Mouse (Mus musculus): ENCODE data around the gene Prr29.
"Not testable (repeated sequence)": the region's sequence is repeated elsewhere in the genome, so short reads cannot be mapped to it uniquely, and the experiment has no call there.

Gene Prr29

DNA sequence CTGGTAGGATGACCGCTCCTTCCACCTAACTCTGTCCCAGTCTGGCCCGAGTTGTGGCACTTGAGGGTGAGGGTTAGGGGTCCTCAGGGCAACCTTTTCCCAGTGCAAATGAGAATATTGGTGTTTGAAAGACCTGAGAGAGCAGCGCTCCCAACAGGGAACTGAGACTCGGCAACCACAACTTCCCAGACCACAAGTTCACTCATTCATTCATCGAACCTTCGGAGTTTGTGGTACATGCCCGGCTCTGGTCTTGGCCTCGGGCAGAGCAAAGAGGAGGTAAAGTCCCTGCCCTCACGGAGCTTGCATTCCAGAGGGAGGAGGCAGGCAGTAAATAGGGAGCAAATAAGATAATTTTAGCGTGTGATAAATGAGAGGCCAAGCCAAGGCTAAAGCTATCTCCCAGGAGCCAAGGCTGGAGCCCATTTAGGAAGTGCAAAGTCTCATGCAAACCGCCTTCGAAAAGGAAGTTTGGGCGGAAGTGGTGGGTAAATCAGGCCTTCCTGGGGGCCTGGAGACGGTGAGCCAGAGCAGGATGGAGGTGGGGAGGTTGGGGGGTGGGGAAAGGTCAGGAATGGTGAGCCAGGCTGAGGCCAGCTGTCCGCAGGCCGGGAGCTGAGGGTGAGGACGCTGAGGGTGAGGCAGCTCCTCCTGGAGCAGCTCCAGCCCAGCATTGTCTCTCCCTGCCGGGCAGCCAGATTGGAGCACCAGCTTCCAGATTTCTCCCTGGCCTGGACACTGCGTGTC lies 9.7 kb upstream of the Prr29 start:
- DNase-seq (ENCODE audit: low spot score) = no peak

DNA sequence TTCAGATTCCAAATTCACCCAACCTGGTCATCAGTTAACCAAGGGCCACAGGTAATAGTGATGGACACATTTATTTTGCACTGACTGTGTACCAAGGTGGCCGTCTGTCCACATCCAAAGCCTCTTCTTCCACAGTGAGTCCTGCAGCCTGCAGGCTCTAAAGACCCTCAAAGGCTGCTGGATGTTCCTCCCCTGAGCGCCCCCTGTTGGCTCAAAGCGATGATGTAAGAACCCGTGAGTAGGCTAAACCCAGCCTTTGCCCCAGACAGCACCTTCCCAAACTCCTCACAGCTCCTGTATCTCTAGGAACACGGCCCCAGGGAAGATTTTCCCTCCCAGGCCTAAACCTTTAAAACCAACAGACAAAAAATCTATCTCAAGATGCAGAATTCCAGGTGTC lies 5.9 kb upstream of the Prr29 start:
- no peak for DNase-seq (ENCODE audit: low spot score)

DNA sequence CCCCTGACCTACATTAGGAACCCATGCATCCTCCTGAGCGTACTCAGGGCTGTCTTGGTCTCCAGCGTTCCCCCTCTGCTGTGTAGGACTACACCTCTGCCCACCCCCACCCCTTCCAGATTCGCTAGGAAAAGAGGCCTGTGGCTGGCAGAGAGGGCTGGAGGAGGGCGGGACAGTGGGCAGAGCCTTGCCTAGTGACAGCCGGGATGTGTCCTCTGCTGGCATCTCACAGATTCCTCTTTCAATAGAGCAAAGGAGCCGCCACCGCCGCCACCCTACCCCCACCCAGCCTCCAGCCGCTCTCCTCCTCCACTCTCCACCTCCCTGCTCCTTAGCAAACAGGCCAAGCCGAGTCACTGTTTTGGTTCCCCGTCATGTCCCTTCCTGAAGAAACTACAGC lies 560 bp upstream of the Prr29 start:
- DNase-seq (ENCODE audit: low spot score) = no peak

GRCm38 (mm10) chr11:106366316-106366715 lies 1.0 kb downstream of the Prr29 start:
- DNase-seq (ENCODE audit: low spot score) = peak; percentile 60

DNA sequence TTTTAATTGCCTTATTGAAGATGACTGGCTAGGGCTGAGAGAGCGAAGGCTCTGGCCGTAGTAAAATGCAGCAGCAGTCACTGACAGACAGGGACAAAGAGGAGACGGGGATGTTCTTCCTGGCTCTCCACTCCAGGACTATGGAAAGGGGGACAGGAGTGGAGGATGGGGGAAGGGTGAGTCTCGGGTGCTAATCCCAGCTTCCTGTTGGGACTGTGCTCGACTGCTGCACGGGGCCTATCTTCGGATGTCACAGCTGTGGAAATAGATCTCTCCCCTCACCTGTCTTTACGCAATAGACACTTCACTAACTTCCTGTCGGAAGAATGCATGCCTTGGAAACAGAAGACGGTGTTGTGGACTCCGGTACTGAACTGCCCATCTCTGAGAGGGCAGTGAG lies 8.7 kb downstream of the Prr29 start:
- DNase-seq (ENCODE audit: low spot score) = no peak

GRCm38 (mm10) chr11:106374559-106374958 lies 9.3 kb downstream of the Prr29 start:
- no peak for DNase-seq (ENCODE audit: low spot score)

GRCm38 (mm10) chr11:106374979-106375378 lies 9.7 kb downstream of the Prr29 start:
- no peak for DNase-seq (ENCODE audit: low spot score)

DNA sequence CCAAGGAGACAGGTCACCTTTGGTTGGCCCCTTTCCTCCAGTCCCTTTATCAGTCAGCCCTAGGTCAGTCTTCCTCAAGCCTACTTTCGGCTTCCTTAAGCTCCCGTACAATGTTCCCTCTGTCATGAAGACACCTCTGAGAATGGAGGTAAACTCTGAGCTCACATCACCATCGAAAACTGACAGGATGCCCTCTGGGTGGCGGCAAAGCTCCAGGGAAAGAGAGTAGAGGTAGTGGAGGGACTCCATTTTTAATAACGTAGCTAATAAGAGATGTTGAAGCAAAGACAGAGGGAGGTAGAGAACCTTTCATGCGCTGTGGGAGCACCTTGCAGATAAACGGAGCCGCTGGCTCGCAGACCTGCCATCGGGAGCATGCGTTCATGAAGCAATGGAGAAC lies 15.7 kb downstream of the Prr29 start:
- DNase-seq (ENCODE audit: low spot score) = no peak

DNA sequence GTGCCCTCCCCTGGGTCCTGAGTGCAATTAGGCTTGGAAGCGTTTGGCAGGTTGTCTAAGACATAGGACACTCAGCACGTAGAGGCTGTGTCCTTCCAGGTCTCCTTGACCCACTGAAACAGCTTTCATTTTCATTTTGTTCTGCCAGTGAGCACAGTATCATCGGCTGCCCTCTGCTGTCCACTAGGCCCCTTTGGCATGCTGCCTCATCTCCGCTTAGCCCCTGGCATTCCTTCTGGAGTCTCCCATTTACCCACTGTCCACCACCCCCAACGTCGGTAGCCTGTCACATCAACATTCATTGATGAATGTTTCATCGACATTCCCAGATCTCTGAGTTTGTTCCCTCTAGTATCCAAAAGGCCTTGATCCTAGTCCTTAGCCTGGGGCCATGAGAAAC lies 16.6 kb downstream of the Prr29 start:
- DNase-seq (ENCODE audit: low spot score) = no peak

- no peak for DNase-seq (ENCODE audit: low spot score)
Observed at GRCm38 (mm10) chr11:106382424-106382823, 17.2 kb downstream of the Prr29 start.

DNA sequence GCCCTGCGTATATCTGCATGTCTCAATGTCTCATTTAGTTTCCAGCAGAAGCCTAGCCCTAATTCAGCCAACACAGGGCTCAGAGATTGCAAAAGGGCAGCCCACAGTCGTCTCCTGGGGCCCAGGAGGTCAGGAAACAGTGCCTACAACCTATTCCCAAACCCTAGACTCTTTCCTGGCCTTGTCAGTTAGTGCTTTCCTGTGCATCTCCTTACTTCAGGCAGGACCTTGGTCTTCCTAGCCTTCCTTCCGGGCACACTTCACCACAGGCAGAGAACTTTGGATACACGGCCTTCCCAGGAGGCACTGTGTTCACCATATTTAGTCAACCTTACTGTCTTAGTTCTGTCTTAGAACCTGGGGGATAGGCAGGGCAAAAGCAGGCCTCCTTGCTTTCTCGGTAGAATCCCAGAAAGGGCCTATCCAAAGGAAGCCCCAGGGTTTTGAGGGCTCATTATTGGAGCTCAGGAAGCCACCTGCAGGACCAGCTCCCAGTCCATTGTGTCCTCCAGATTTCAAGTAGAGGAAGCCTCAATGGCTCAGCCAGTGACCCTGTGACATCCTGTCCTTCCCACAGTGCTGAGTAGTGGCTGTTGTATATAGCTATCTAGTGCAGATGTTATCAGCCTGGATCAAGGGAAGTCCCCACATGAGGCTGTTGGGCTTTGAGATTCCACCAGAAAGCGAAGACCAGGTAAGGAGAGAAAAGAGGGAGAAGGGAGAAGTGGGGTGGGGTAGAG lies 17.9 kb downstream of the Prr29 start:
- DNase-seq (ENCODE audit: low spot score) = no peak

GRCm38 (mm10) chr11:106386409-106386808 lies 21.1 kb downstream of the Prr29 start:
- DNase-seq (ENCODE audit: low spot score) = no peak

DNA sequence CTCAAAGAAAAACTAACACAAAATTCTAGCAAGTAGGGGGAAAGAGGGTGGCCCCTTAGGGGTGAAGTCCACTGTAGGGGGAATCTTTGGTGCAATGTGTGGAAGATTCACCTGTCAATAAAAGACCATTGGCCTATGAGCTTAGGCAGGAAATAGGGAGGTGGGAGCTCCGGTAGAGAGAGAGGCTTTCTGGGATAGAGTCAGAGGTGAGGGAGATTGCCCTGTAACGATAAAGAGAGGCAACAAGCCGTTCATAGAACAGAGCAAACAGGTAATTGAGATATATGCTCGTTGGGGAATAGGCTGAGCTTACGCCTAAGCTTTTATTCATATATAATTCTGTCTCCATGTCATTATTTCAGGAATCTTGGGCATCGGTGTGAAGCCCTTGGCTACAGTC lies 21.7 kb downstream of the Prr29 start:
- no peak for DNase-seq (ENCODE audit: low spot score)

GRCm38 (mm10) chr11:106387791-106388216 lies 22.5 kb downstream of the Prr29 start, which contains the start of gene Icam2:
TSS of gene Icam2 (minus strand) at chr11:106388075.
- peak; percentile 59 for DNase-seq (ENCODE audit: low spot score)

DNA sequence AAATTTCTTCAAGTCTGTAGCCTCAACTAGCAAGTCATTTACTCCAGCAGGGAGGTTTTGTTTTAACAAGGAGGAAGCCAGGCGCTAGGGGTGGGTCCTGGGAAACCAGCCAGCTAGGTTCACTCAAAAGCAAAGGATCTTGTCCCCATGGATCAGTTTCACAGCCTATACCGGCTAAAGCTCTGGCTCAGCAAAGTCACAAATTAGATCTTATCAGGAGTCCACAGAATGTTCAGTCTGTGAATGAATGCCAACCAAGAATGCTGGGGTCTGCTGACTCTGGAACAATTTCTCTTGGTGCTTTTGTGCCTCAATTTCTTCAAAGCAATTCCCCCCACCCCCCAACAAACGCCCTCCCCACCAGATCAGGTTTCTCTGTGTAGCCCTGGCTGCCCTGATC lies 24.3 kb downstream of the Prr29 start:
- no peak for DNase-seq (ENCODE audit: low spot score)

GRCm38 (mm10) chr11:106390757-106391156 lies 25.5 kb downstream of the Prr29 start:
- DNase-seq (ENCODE audit: low spot score) = no peak

- peak; percentile 58 for DNase-seq (ENCODE audit: low spot score)
Observed at GRCm38 (mm10) chr11:106391546-106392188, 26.4 kb downstream of the Prr29 start.

DNA sequence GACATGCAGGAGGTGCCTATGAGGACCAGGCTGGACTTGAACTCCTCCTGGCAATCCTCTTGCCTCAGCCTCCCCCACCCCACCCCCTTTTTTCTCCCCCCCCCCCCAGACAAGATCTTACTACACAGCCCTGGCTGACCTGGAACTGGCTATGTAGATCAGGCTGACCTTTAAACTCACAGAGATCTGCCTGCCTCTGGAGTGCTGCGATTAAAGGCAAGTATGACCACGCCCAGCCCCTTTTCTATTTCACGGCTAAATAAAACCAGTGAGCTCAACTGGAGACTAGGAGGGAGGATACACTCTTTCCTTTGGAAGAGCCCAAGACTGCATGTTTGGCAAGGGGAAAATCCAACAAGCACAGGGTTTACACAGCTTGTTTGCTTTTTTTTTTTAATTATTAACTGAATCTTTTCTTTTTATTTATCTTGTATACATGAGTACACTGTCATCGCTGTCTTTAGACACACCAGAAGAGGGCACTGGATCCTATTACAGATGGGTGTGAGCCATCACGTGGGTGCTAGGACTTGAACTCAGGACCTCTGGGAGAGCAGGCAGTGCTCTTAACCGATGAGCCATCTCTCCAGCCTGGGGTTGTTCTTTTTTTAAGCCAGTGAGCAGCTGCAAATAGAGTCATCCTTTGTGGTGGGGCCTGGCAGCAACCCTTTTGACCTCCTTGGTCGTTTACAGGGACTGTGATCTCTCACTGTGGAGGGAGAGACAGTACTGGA lies 27.5 kb downstream of the Prr29 start:
- peak; percentile 17 for DNase-seq (ENCODE audit: low spot score)

- DNase-seq (ENCODE audit: low spot score) = no peak
Observed at GRCm38 (mm10) chr11:106393331-106393616, 28.0 kb downstream of the Prr29 start.

GRCm38 (mm10) chr11:106394055-106394454 lies 28.8 kb downstream of the Prr29 start:
- DNase-seq (ENCODE audit: low spot score) = not testable (repeated sequence)

DNA sequence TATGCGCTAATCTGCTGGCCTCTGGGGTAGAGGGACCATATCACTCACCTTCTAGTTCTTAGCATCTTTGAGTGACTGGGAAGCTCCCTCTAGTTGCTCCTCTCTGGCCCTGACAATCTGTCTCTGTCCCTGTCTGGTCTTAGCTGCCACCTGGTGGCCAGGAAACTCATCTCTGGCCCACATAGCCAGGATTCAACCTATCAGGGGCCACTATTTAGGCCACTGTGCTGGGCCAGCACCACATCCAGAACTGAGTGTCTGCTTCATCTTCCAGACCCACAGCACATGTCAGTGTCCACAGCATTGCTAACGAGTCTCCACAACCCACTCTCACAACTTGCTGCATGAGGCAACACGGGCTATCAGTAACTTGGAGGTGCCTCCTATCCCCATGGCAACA lies 32.4 kb downstream of the Prr29 start:
- DNase-seq (ENCODE audit: low spot score) = no peak

- no peak for DNase-seq (ENCODE audit: low spot score)
Observed at GRCm38 (mm10) chr11:106398481-106398880, 33.2 kb downstream of the Prr29 start.

- no peak for DNase-seq (ENCODE audit: low spot score)
Observed at GRCm38 (mm10) chr11:106410011-106410410, 44.7 kb downstream of the Prr29 start.

Data from spleen, adult 12 weeks (tissue).